Mouse (Mus musculus): ENCODE results near the gene Hdac11. TPM values are rescaled to one million over a fixed set of nuclear protein-coding genes. Genes with fewer than 3 reads are reported as not detected.

Hdac11 gene
- polyA plus RNA-seq, 1 experiment from 2014 or later = 16.2 TPM

DNA sequence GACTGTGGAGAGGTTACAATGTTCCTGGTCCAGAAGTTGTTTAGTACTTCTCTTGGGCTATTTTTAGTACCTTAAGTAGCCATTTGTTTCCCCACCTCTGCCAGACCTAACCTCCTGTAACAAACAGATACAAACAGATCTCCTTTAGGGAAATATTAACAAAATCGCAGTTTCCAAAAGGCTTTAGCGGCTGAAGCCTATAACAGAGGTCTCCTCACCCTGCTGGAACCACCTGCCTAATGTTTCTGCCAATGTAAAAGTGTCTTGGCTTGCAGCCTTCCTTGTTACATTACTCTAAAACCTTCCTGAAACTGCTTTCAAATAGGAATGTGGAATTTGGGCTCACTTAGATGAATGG, 31.3 kb upstream of the Hdac11 start:
- Histone ChIP-seq H3K9me3 (replicated peaks; ENCODE audit: low read length) (no peaks in the 10 kb centered on the region), H3K4me1 (replicated peaks; ENCODE audit: insufficient read depth, low read length) (no peaks in the 10 kb centered on the region), H3K27ac (no peak overlapping the region), H3K4me3 (replicated peaks; ENCODE audit: low read depth, low read length) (no peak overlapping the region), H3K9ac (ENCODE audit: low read depth, low read length) (no peak overlapping the region), H3K36me3 (ENCODE audit: insufficient read depth, low read length) (no peaks in the 10 kb centered on the region), H3K27me3 (ENCODE audit: insufficient read depth, low read length) (no peaks in the 10 kb centered on the region), H3K4me2 (ENCODE audit: low read length) (no peak overlapping the region)
- WGBS = 54% methylated on average over 2 of the region's 2 CpGs
- no peak for TF ChIP-seq CTCF (IDR thresholded peaks at IDR 0.05; ENCODE audit: low read depth)
- DNase-seq (ENCODE audit: low spot score) (no peak), ATAC-seq (replicated peaks; ENCODE audit: low FRiP score, low read depth) (no peak)

DNA sequence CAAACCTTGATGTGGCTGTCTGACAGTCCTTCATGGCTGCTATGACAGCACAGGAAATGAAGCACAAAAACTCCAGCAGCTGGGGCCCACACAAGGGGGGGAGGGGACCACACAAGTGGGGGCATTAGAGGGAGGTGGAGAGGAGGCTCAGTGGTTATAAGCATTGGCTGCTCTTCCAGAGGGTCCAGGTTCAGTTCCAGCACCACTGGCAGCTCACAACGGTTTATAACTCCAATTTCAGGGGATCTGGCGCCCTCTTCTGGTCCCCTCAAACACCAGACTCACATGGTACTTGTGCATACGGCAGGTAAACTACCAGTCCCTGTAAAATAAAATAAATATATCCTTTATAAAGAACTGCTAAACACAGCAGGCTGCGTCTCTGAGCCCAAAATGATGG, 27.5 kb upstream of the Hdac11 start:
- H3K4me1 ChIP-seq (replicated peaks; ENCODE audit: insufficient read depth, low read length) = no peaks in the 10 kb centered on the region
- TF ChIP-seq CTCF (IDR thresholded peaks at IDR 0.05; ENCODE audit: low read depth) = peak; percentile 41; the same call in 1 of the 2 replicates
- no peaks in the 10 kb centered on the region for H3K27me3 ChIP-seq (ENCODE audit: insufficient read depth, low read length)
- no peaks in the 10 kb centered on the region for H3K36me3 ChIP-seq (ENCODE audit: insufficient read depth, low read length)
- H3K9me3 ChIP-seq (replicated peaks; ENCODE audit: low read length) = no peaks in the 10 kb centered on the region
- H3K4me3 ChIP-seq (replicated peaks; ENCODE audit: low read depth, low read length) = no peak overlapping the region
- H3K4me2 ChIP-seq (ENCODE audit: low read length) = no peak overlapping the region
- no peak overlapping the region for H3K27ac ChIP-seq
- H3K9ac ChIP-seq (ENCODE audit: low read depth, low read length) = no peak overlapping the region
- ATAC-seq (replicated peaks; ENCODE audit: low FRiP score, low read depth) = no peak
- 56% methylated on average over 4 of the region's 4 CpGs for WGBS
- DNase-seq (ENCODE audit: low spot score) = no peak

DNA sequence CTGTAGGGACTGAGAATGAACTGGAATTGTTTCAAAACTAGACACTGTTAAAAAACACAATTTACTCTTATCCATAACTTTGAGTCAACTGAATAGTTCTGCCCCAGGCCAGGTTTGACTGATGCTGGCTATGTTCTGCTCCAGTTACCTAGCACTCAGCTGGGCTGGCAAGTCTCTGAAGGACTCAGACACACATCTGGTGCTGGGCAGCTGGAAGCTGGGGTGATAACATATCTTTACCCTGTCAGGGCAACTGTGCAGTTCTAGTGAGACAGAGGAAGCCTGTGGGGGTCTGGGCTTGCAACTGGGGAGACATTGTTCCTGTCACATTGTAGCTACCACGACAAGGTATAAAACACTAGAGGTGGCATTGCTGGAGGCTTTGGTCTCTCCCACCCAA, 25.6 kb upstream of the Hdac11 start:
- H3K4me1 ChIP-seq (replicated peaks; ENCODE audit: insufficient read depth, low read length) = no peaks in the 10 kb centered on the region
- 56% methylated on average over 1 of the region's 1 CpGs for WGBS
- DNase-seq (ENCODE audit: low spot score) = no peak
- no peak overlapping the region for H3K9ac ChIP-seq (ENCODE audit: low read depth, low read length)
- no peak overlapping the region for H3K4me2 ChIP-seq (ENCODE audit: low read length)
- no peaks in the 10 kb centered on the region for H3K36me3 ChIP-seq (ENCODE audit: insufficient read depth, low read length)
- no peak overlapping the region for H3K27ac ChIP-seq
- H3K4me3 ChIP-seq (replicated peaks; ENCODE audit: low read depth, low read length) = no peak overlapping the region
- H3K27me3 ChIP-seq (ENCODE audit: insufficient read depth, low read length) = no peaks in the 10 kb centered on the region
- ATAC-seq (replicated peaks; ENCODE audit: low FRiP score, low read depth) = no peak
- TF ChIP-seq CTCF (IDR thresholded peaks at IDR 0.05; ENCODE audit: low read depth) = no peak
- H3K9me3 ChIP-seq (replicated peaks; ENCODE audit: low read length) = no peaks in the 10 kb centered on the region

DNA sequence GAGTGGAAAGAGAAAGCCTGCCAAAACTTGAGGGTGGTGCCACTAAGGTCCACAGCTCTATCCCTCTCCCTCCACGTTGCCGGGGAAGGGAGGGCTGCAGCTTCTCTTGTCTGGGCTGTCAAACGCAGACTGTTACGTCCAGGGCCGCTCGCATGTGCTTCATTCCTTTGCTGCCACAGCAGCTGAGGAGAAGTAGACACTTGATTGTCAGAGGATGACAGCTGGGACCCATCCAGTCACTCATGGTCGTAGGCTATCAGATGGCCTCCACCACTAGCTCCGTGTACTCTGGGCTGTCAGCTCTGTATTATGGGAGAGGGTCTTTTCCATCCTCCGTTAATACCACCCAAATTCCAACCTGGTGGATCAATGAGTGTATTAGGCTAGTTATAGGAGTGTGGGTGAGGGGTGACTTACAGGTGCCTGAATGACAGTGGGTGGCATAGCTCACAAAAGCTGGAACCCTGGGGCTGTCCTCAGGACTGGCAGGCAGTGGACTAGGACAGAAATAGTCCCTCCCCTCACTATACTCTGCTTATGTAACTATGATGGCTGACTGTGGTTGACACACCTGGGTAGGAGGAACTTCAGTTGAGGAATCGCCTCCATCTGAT, 19.0 kb upstream of the Hdac11 start:
- Histone ChIP-seq H3K9me3 (replicated peaks; ENCODE audit: low read length) (no peaks in the 10 kb centered on the region), H3K27ac (no peak overlapping the region), H3K36me3 (ENCODE audit: insufficient read depth, low read length) (no peaks in the 10 kb centered on the region), H3K4me1 (replicated peaks; ENCODE audit: insufficient read depth, low read length) (no peaks in the 10 kb centered on the region), H3K4me3 (replicated peaks; ENCODE audit: low read depth, low read length) (no peak overlapping the region), H3K4me2 (ENCODE audit: low read length) (no peak overlapping the region), H3K27me3 (ENCODE audit: insufficient read depth, low read length) (no peaks in the 10 kb centered on the region), H3K9ac (ENCODE audit: low read depth, low read length) (no peak overlapping the region)
- WGBS = 71% methylated on average over 10 of the region's 10 CpGs
- no peak for TF ChIP-seq CTCF (IDR thresholded peaks at IDR 0.05; ENCODE audit: low read depth)
- DNase-seq (ENCODE audit: low spot score) = no peak
- ATAC-seq (replicated peaks; ENCODE audit: low FRiP score, low read depth) = no peak

DNA sequence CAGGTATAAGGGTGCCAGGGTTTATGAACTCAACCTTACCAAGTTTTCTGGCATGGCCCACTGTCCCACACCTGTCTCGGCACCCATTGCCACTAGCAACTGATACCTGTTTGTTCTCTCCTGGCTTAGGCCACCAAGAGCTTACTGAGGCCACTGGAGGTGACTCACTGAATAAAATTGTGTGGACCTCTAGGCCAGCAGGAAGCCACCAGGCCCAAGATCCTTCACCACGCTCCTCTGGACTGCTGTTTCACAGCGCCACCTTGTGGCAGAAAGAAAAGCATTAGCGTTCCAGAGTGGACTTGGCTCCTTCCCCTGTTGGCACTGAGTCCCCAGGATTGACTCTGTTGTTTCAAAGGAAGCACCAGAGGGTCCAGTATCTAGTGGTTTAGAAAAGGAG, 16.6 kb upstream of the Hdac11 start:
- Histone ChIP-seq H3K4me1 (replicated peaks; ENCODE audit: insufficient read depth, low read length) (no peaks in the 10 kb centered on the region), H3K9me3 (replicated peaks; ENCODE audit: low read length) (no peaks in the 10 kb centered on the region), H3K4me3 (replicated peaks; ENCODE audit: low read depth, low read length) (no peak overlapping the region), H3K4me2 (ENCODE audit: low read length) (no peak overlapping the region), H3K36me3 (ENCODE audit: insufficient read depth, low read length) (no peaks in the 10 kb centered on the region), H3K27me3 (ENCODE audit: insufficient read depth, low read length) (no peaks in the 10 kb centered on the region), H3K27ac (no peak overlapping the region), H3K9ac (ENCODE audit: low read depth, low read length) (no peak overlapping the region)
- TF ChIP-seq CTCF (IDR thresholded peaks at IDR 0.05; ENCODE audit: low read depth) = peak; percentile 96
- 18% methylated on average over 4 of the region's 4 CpGs for WGBS
- ATAC-seq (replicated peaks; ENCODE audit: low FRiP score, low read depth) (peak; percentile 72), DNase-seq (ENCODE audit: low spot score) (peak; percentile 91)

DNA sequence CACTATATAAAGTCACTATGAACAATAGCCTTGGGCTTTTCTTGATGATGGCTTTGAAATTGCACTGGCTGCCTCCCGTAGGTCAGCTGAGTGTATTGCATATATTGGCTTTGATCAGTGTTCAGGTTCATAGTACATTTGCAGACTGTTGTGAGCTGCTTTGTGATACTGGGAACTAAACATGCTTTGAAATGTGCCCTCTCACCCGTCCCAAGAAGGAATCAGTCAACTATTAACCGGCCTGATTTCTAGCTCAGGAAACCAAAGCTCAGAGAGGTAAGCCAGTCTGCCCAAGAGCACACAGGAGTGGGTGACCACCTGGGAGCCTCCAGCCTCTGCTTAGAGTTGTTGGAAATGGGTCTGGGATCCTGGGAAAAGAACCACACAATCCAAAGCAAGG, 11.4 kb upstream of the Hdac11 start:
- TF ChIP-seq CTCF (IDR thresholded peaks at IDR 0.05; ENCODE audit: low read depth) = no peak
- ATAC-seq (replicated peaks; ENCODE audit: low FRiP score, low read depth) (no peak), DNase-seq (ENCODE audit: low spot score) (peak; percentile 28)
- WGBS = 48% methylated on average over 3 of the region's 3 CpGs
- H3K4me2 ChIP-seq (ENCODE audit: low read length) = no peak overlapping the region
- no peaks in the 10 kb centered on the region for H3K27me3 ChIP-seq (ENCODE audit: insufficient read depth, low read length)
- H3K4me1 ChIP-seq (replicated peaks; ENCODE audit: insufficient read depth, low read length) = 0 out of 2 replicates have a peak, but pooled peaks cover 3% of the 10 kb centered on the region
- no peak overlapping the region for H3K9ac ChIP-seq (ENCODE audit: low read depth, low read length)
- H3K9me3 ChIP-seq (replicated peaks; ENCODE audit: low read length) = no peaks in the 10 kb centered on the region
- H3K4me3 ChIP-seq (replicated peaks; ENCODE audit: low read depth, low read length) = no peak overlapping the region
- no peaks in the 10 kb centered on the region for H3K36me3 ChIP-seq (ENCODE audit: insufficient read depth, low read length)
- H3K27ac ChIP-seq = no peak overlapping the region

DNA sequence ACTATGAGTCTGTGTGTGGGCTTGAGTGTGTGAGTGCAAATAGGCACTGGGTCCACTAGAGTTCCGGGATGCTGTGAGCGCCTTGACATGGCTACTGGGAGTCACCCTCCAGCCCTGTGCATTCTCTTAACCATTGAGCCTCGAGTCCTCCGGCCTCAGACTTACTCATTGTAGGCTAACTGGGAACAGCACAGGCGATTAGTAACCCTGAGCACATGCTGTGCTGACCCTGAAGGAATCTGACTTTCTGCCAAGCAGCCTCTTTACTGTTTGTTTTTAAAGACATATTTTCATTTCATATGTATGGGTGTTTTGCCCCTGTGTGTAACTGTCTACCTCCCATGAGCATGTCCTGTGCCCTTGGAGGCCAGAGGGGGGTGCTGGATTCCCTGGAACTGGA, 10.9 kb upstream of the Hdac11 start:
- WGBS = 59% methylated on average over 5 of the region's 5 CpGs
- DNase-seq (ENCODE audit: low spot score) (no peak), ATAC-seq (replicated peaks; ENCODE audit: low FRiP score, low read depth) (no peak)
- Histone ChIP-seq H3K4me1 (replicated peaks; ENCODE audit: insufficient read depth, low read length) (0 out of 2 replicates have a peak, but pooled peaks cover 3% of the 10 kb centered on the region), H3K9me3 (replicated peaks; ENCODE audit: low read length) (no peaks in the 10 kb centered on the region), H3K27me3 (ENCODE audit: insufficient read depth, low read length) (no peaks in the 10 kb centered on the region), H3K36me3 (ENCODE audit: insufficient read depth, low read length) (no peaks in the 10 kb centered on the region), H3K4me2 (ENCODE audit: low read length) (no peak overlapping the region), H3K27ac (no peak overlapping the region), H3K9ac (ENCODE audit: low read depth, low read length) (no peak overlapping the region), H3K4me3 (replicated peaks; ENCODE audit: low read depth, low read length) (no peak overlapping the region)
- no peak for TF ChIP-seq CTCF (IDR thresholded peaks at IDR 0.05; ENCODE audit: low read depth)
